Mouse (Mus musculus) kidney, embryonic 16.5 days (tissue): ENCODE measurements around the gene Gstm2. TPM values are rescaled to one million over a fixed set of nuclear protein-coding genes. Genes with fewer than 3 reads are reported as not detected.
"Not testable (repeated sequence)": the region's sequence is repeated elsewhere in the genome, so short reads cannot be mapped to it uniquely, and the experiment has no call there.

Experiments
- ATAC-seq: fragments of 200-750 bp; cut with Nextera tagmentation; 2 replicates; pipeline ENCODE4 v1.8.0; 2017; ENCODE audit warnings: moderate TSS enrichment; ENCODE audit not compliant: low FRiP score, low TSS enrichment
- H3K27ac ChIP-seq: fragments of 300-500 bp; sonication (generic); 2 replicates; pipeline ENCODE4 v1.5.1; 2014; ENCODE audit warnings: low read length
- H3K27me3 ChIP-seq: fragments of 300-500 bp; sonication (generic); 2 replicates; pipeline ENCODE4 v1.6.1; 2014; ENCODE audit warnings: low read length, control low read depth, mixed read lengths; ENCODE audit not compliant: insufficient read depth
- H3K36me3 ChIP-seq: fragments of 300-500 bp; sonication (generic); 2 replicates; pipeline ENCODE4 v1.6.1; 2014; ENCODE audit warnings: low read length, control low read depth, mixed read lengths; ENCODE audit not compliant: insufficient read depth
- H3K4me1 ChIP-seq: fragments of 300-500 bp; sonication (generic); 2 replicates; pipeline ENCODE4 v1.6.1; 2014; ENCODE audit warnings: low read length, control low read depth, mixed read lengths; ENCODE audit not compliant: insufficient read depth
- H3K4me2 ChIP-seq: fragments of 300-500 bp; sonication (generic); replicated peaks from 2 replicates; pipeline ENCODE4 v1.6.1; 2014; ENCODE audit warnings: low read depth, low read length
- H3K4me3 ChIP-seq: fragments of 300-500 bp; sonication (generic); 2 replicates; pipeline ENCODE4 v1.5.1; 2014; ENCODE audit warnings: mild to moderate bottlenecking, low read length
- H3K9ac ChIP-seq: fragments of 300-500 bp; sonication (generic); replicated peaks from 2 replicates; pipeline ENCODE4 v1.6.1; 2014; ENCODE audit warnings: low read length
- H3K9me3 ChIP-seq: fragments of 300-500 bp; sonication (generic); 2 replicates; pipeline ENCODE4 v1.6.1; 2016; ENCODE audit warnings: low read length, control low read depth
- WGBS: fragments of 180-500 bp; shearing (Covaris S2); extraction: QIAGEN DNeasy Blood & Tissue Kit; methylation state at CpG from one replicate; pipeline ENCODE4 v1.1.7; 2014; 5-methylcytosine and 5-hydroxymethylcytosine counted together
- polyA plus RNA-seq: library from polyadenylated mRNA; unstranded; fragments of >200 nt; fragmentation: Nextera tagmentation; extraction: Ambion mirVana; gene quantifications from 2 replicates; pipeline ENCODE4 v1.2.1, GENCODE M21; 2015

The Gstm2 gene
- polyA plus RNA-seq, 1 experiment from 2014 or later: 132 TPM

GRCm38 (mm10) chr3:107950531-107950930 lies 35.7 kb downstream of the Gstm2 start:
- no peak overlapping the region for H3K9ac ChIP-seq
- H3K27ac ChIP-seq: no peak overlapping the region
- H3K27me3 ChIP-seq: no peaks in the 10 kb centered on the region
- H3K36me3 ChIP-seq: no peaks in the 10 kb centered on the region
- no peak overlapping the region for H3K4me3 ChIP-seq
- 89% methylated on average over 11 of the region's 11 CpGs for WGBS
- H3K9me3 ChIP-seq: no peaks in the 10 kb centered on the region
- H3K4me1 ChIP-seq: no peaks in the 10 kb centered on the region; the same call in 1 of the 2 replicates
- H3K4me2 ChIP-seq: no peak overlapping the region
- no peak for ATAC-seq

- H3K4me1 ChIP-seq, H3K9ac ChIP-seq, H3K4me2 ChIP-seq, ATAC-seq, H3K36me3 ChIP-seq, H3K27ac ChIP-seq, H3K4me3 ChIP-seq, H3K9me3 ChIP-seq, H3K27me3 ChIP-seq: not testable (repeated sequence)
- WGBS: 82% methylated on average over 1 of the region's 1 CpGs
Measured at GRCm38 (mm10) chr3:107949461-107949860, 36.8 kb downstream of the Gstm2 start.

GRCm38 (mm10) chr3:107945729-107946128 lies 40.5 kb downstream of the Gstm2 start:
- H3K9me3 ChIP-seq: no peaks in the 10 kb centered on the region
- H3K36me3 ChIP-seq: no peaks in the 10 kb centered on the region
- no peak for ATAC-seq
- peaks cover 3% of the 10 kb centered on the region; the same call in 1 of the 2 replicates for H3K4me1 ChIP-seq
- H3K4me2 ChIP-seq: no peak overlapping the region
- no peak overlapping the region for H3K27ac ChIP-seq
- WGBS: 68% methylated on average over 4 of the region's 4 CpGs
- no peak overlapping the region for H3K4me3 ChIP-seq
- no peak overlapping the region for H3K9ac ChIP-seq
- H3K27me3 ChIP-seq: no peaks in the 10 kb centered on the region

- 17% methylated on average over 20 of the region's 20 CpGs for WGBS
- H3K27ac ChIP-seq: no peak within 1 kb of the TSS
- H3K9me3 ChIP-seq: no peaks in the 10 kb centered on the region
- ATAC-seq: peak; percentile 67
- peak within 1 kb of the TSS; percentile 41 for H3K4me3 ChIP-seq
- no peaks in the 10 kb centered on the region for H3K27me3 ChIP-seq
- H3K4me1 ChIP-seq: peaks cover 3% of the 10 kb centered on the region; the same call in 1 of the 2 replicates
- no peaks in the 10 kb centered on the region for H3K36me3 ChIP-seq
- peak within 1 kb of the TSS; percentile 59 for H3K4me2 ChIP-seq
- peak within 1 kb of the TSS; percentile 47 for H3K9ac ChIP-seq
Measured at GRCm38 (mm10) chr3:107943239-107943990, 42.8 kb downstream of the Gstm2 start, which contains the start of gene Gstm6. Gene Gstm6 (minus strand): TSS chr3:107943749.

GRCm38 (mm10) chr3:107941261-107941660 lies 45.0 kb downstream of the Gstm2 start:
- ATAC-seq: no peak
- 84% methylated on average over 4 of the region's 4 CpGs for WGBS
- Histone ChIP-seq H3K9me3 (no peaks in the 10 kb centered on the region), H3K27ac (no peak overlapping the region), H3K4me2 (no peak overlapping the region), H3K9ac (no peak overlapping the region), H3K4me3 (no peak overlapping the region), H3K27me3 (no peaks in the 10 kb centered on the region), H3K4me1 (peaks cover 3% of the 10 kb centered on the region; the same call in 1 of the 2 replicates), H3K36me3 (no peaks in the 10 kb centered on the region)

- ATAC-seq: no peak
- H3K27me3 ChIP-seq: no peaks in the 10 kb centered on the region
- no peaks in the 10 kb centered on the region for H3K9me3 ChIP-seq
- no peak overlapping the region for H3K9ac ChIP-seq
- no peak overlapping the region for H3K4me3 ChIP-seq
- 69% methylated on average over 7 of the region's 7 CpGs for WGBS
- no peaks in the 10 kb centered on the region for H3K36me3 ChIP-seq
- no peak overlapping the region for H3K4me2 ChIP-seq
- no peak overlapping the region for H3K27ac ChIP-seq
- H3K4me1 ChIP-seq: peaks cover 3% of the 10 kb centered on the region; the same call in 1 of the 2 replicates
Measured at GRCm38 (mm10) chr3:107940524-107940923, 45.7 kb downstream of the Gstm2 start.

- Histone ChIP-seq H3K4me2 (no peak overlapping the region), H3K36me3 (no peaks in the 10 kb centered on the region), H3K9ac (no peak overlapping the region), H3K27me3 (no peaks in the 10 kb centered on the region), H3K4me1 (peaks cover 3% of the 10 kb centered on the region; the same call in 1 of the 2 replicates), H3K4me3 (no peak overlapping the region), H3K27ac (no peak overlapping the region), H3K9me3 (no peaks in the 10 kb centered on the region)
- 86% methylated on average over 4 of the region's 4 CpGs for WGBS
- 0 out of 2 replicates have a peak, but pooled peaks have one; percentile 7 for ATAC-seq
Measured at GRCm38 (mm10) chr3:107939830-107940229, 46.4 kb downstream of the Gstm2 start.

GRCm38 (mm10) chr3:107939403-107939802 lies 46.9 kb downstream of the Gstm2 start:
- Histone ChIP-seq H3K27me3 (no peaks in the 10 kb centered on the region), H3K27ac (no peak overlapping the region), H3K4me2 (no peak overlapping the region), H3K9me3 (no peaks in the 10 kb centered on the region), H3K4me1 (peaks cover 3% of the 10 kb centered on the region; the same call in 1 of the 2 replicates), H3K9ac (no peak overlapping the region), H3K4me3 (no peak overlapping the region), H3K36me3 (no peaks in the 10 kb centered on the region)
- peak; percentile 37 for ATAC-seq
- WGBS: 43% methylated on average over 3 of the region's 3 CpGs

GRCm38 (mm10) chr3:107935888-107936287 lies 50.4 kb downstream of the Gstm2 start:
- H3K27me3 ChIP-seq: no peaks in the 10 kb centered on the region
- 61% methylated on average over 3 of the region's 3 CpGs for WGBS
- no peak overlapping the region for H3K9ac ChIP-seq
- no peaks in the 10 kb centered on the region for H3K36me3 ChIP-seq
- no peak for ATAC-seq
- no peak overlapping the region for H3K4me3 ChIP-seq
- H3K9me3 ChIP-seq: no peaks in the 10 kb centered on the region
- H3K27ac ChIP-seq: no peak overlapping the region
- H3K4me2 ChIP-seq: no peak overlapping the region
- H3K4me1 ChIP-seq: peaks cover 3% of the 10 kb centered on the region; the same call in 1 of the 2 replicates

- no peak for ATAC-seq
- no peak overlapping the region for H3K9ac ChIP-seq
- no peaks in the 10 kb centered on the region for H3K27me3 ChIP-seq
- peaks cover 3% of the 10 kb centered on the region; the same call in 1 of the 2 replicates for H3K4me1 ChIP-seq
- no peaks in the 10 kb centered on the region for H3K9me3 ChIP-seq
- no peaks in the 10 kb centered on the region for H3K36me3 ChIP-seq
- H3K4me2 ChIP-seq: no peak overlapping the region
- H3K4me3 ChIP-seq: no peak overlapping the region
- no peak overlapping the region for H3K27ac ChIP-seq
- 90% methylated on average over 3 of the region's 3 CpGs for WGBS
Measured at GRCm38 (mm10) chr3:107935268-107935667, 51.0 kb downstream of the Gstm2 start.
